Mouse (Mus musculus): ENCODE results near the gene Manf.

GRCm38 (mm10) chr9:106888346-106888745 lies 3.4 kb downstream of the Manf start:
- TF ChIP-seq CTCF (IDR thresholded peaks at IDR 0.05; ENCODE audit: extremely low read depth, insufficient read depth, low read length) (no peak), POLR2A (IDR thresholded peaks at IDR 0.05; ENCODE audit: extremely low read depth, insufficient read depth, low read length) (no peak)

Measured in cortical plate, adult 2 months (tissue).